In the genomic region with DNA sequence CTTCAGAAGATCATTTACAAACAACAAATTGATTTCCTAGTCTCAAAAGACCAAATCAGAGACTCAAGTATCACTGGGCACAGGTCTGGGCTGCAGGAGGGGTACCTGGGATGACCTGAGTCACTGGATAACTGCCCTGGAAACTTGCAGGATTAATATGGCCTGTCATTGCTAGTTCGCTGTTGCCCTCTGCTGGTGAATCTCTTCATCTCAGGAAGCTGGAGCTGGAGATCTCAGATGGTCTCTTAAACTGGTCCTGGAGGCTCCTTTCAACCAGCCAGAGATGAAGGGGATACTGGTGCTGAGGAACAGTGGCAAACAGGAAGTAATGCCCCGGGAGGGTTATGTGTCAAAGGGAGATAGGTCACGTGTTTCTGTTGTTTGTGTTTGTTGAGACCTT, we compare ENCODE assay signal across 8 mouse cellular contexts.
A peak's percentile ranks its signal among the peaks of the same experiment; 100 is the strongest.
DNase-seq lines count a peak whose midpoint lies in the region; ATAC-seq and TF ChIP-seq lines count a peak whose summit lies in the region.

No protein-coding gene starts in this region.

- peak; percentile 94 for TF ChIP-seq CTCF in kidney, postnatal 0 days (IDR thresholded peaks at IDR 0.05; ENCODE audit: low read depth)

- no peaks in the 10 kb centered on the region for H3K9me3 ChIP-seq in kidney, postnatal 0 days (replicated peaks; ENCODE audit: low read length)
- no peaks in the 10 kb centered on the region for H3K9me3 ChIP-seq in limb, embryonic 14.5 days (ENCODE audit: control insufficient read depth, low read length)

- no peaks in the 10 kb centered on the region for H3K4me1 ChIP-seq in kidney, postnatal 0 days (replicated peaks; ENCODE audit: insufficient read depth, low read length)
- no peaks in the 10 kb centered on the region for H3K4me1 ChIP-seq in limb, embryonic 14.5 days (ENCODE audit: control insufficient read depth, insufficient read depth, low read length)

- H3K4me3 ChIP-seq in kidney, postnatal 0 days (replicated peaks; ENCODE audit: low read depth, low read length), result no peak overlapping the region
- H3K4me3 ChIP-seq in limb, embryonic 14.5 days (replicated peaks; ENCODE audit: low read length), result no peak overlapping the region

- no peak for ATAC-seq in kidney, postnatal 0 days (replicated peaks; ENCODE audit: low FRiP score, low read depth)
- ATAC-seq in limb, embryonic 14.5 days (ENCODE audit: low FRiP score, low read depth), result 0 out of 2 replicates have a peak, but pooled peaks have one; percentile 6

- TF ChIP-seq POLR2A in limb, embryonic 14.5 days (IDR thresholded peaks at IDR 0.05; ENCODE audit: borderline replicate concordance, extremely low read depth, insufficient read depth, insufficient read length), result no peak

- H3K9ac ChIP-seq in kidney, postnatal 0 days (ENCODE audit: low read depth, low read length), result no peak overlapping the region
- no peak overlapping the region for H3K9ac ChIP-seq in limb, embryonic 14.5 days (ENCODE audit: low read depth, low read length, severe bottlenecking)

- DNase-seq in 3134 (ENCODE audit: extremely low read depth, insufficient read length, low spot score), result peak; percentile 22
- DNase-seq in adrenal gland, adult (ENCODE audit: inconsistent age in 2 of 2, low spot score in 1 of 2), result peak; percentile 45 to 92
- peak; percentile 85 for DNase-seq in embryo, embryonic 10 days (ENCODE audit: low spot score)
- DNase-seq in gastrocnemius, postnatal 25 days, result peak; percentile 11
- DNase-seq in kidney, postnatal 0 days (ENCODE audit: low spot score), result peak; percentile 87
- peak; percentile 79 for DNase-seq in limb, embryonic 14.5 days (ENCODE audit: low spot score)
- peak; percentile 24 for DNase-seq in ovary, postnatal 10 days (ENCODE audit: low spot score)
- peak; percentile 23 to 39 for DNase-seq in thymus, postnatal 36 days

- H3K27ac ChIP-seq in kidney, postnatal 0 days, result no peak overlapping the region
- no peak overlapping the region for H3K27ac ChIP-seq in limb, embryonic 14.5 days (replicated peaks; ENCODE audit: low read depth, low read length)

- no peaks in the 10 kb centered on the region for H3K36me3 ChIP-seq in kidney, postnatal 0 days (ENCODE audit: insufficient read depth, low read length)
- no peaks in the 10 kb centered on the region for H3K36me3 ChIP-seq in limb, embryonic 14.5 days (ENCODE audit: control insufficient read depth, insufficient read depth, low read length)

- H3K27me3 ChIP-seq in kidney, postnatal 0 days (ENCODE audit: insufficient read depth, low read length), result no peaks in the 10 kb centered on the region
- no peaks in the 10 kb centered on the region for H3K27me3 ChIP-seq in limb, embryonic 14.5 days (ENCODE audit: control insufficient read depth, insufficient read depth, low read length)

- H3K4me2 ChIP-seq in kidney, postnatal 0 days (ENCODE audit: low read length), result no peak overlapping the region
- no peak overlapping the region for H3K4me2 ChIP-seq in limb, embryonic 14.5 days (replicated peaks; ENCODE audit: low read depth, low read length, severe bottlenecking)

- WGBS in kidney, postnatal 0 days, result 7% methylated on average over 3 of the region's 3 CpGs
- WGBS in limb, embryonic 14.5 days, result 3% methylated on average over 3 of the region's 3 CpGs

Comparison
In these comparisons a context has a peak if more than half of its experiments do, and no peak if none do; other contexts are left out.
1. DNase-seq: peak in every context shown above with its lines; median percentile 87 in kidney, postnatal 0 days; 85 in embryo, embryonic 10 days; 79 in limb, embryonic 14.5 days; 68 in adrenal gland, adult; 31 in thymus, postnatal 36 days; 24 in ovary, postnatal 10 days; 22 in 3134; 11 in gastrocnemius, postnatal 25 days.